Mouse (Mus musculus) heart, embryonic 10.5 days (tissue): ENCODE results near the gene Ltbp1. TPM values are rescaled to one million over a fixed set of nuclear protein-coding genes. Genes with fewer than 3 reads are reported as not detected.

Experiments used
- DNase-seq: peaks from one replicate; pipeline ENCODE4 v3.0.0-alpha.2; 2017; ENCODE audit warnings: low spot score
- H3K27ac ChIP-seq: fragments of 300-500 bp; sonication (generic); 2 replicates; pipeline ENCODE4 v1.5.1; 2016; ENCODE audit warnings: mild to moderate bottlenecking
- H3K27me3 ChIP-seq: fragments of 300-500 bp; sonication (generic); 2 replicates; pipeline ENCODE4 v1.6.1; 2016; ENCODE audit warnings: mild to moderate bottlenecking; ENCODE audit not compliant: poor library complexity, insufficient read depth, severe bottlenecking
- H3K36me3 ChIP-seq: fragments of 300-500 bp; sonication (generic); 2 replicates; pipeline ENCODE4 v1.6.1; 2016; ENCODE audit warnings: mild to moderate bottlenecking, moderate library complexity
- H3K4me1 ChIP-seq: fragments of 300-500 bp; sonication (generic); 2 replicates; pipeline ENCODE4 v1.6.1; 2016; ENCODE audit warnings: mild to moderate bottlenecking
- H3K4me3 ChIP-seq: fragments of 300-500 bp; sonication (generic); 2 replicates; pipeline ENCODE4 v1.5.1; 2016; ENCODE audit warnings: mild to moderate bottlenecking, moderate library complexity
- H3K9me3 ChIP-seq: fragments of 300-500 bp; sonication (generic); 2 replicates; pipeline ENCODE4 v1.6.1; 2016; ENCODE audit warnings: mild to moderate bottlenecking, moderate library complexity
- WGBS: fragments of 180-500 bp; shearing (Covaris S2); methylation state at CpG from one replicate; pipeline ENCODE4 v1.1.7; 2016; 5-methylcytosine and 5-hydroxymethylcytosine counted together
- polyA plus RNA-seq: library from polyadenylated mRNA; unstranded; fragments of >200 nt; fragmentation: Nextera tagmentation; extraction: Ambion mirVana; gene quantifications from 2 replicates; pipeline ENCODE4 v1.2.1, GENCODE M21; 2016

Gene Ltbp1
- polyA plus RNA-seq, 1 experiment from 2014 or later, result 29.7 TPM

- Histone ChIP-seq H3K36me3 (no peaks in the 10 kb centered on the region), H3K4me1 (no peaks in the 10 kb centered on the region), H3K27ac (no peak overlapping the region), H3K4me3 (no peak overlapping the region), H3K27me3 (no peaks in the 10 kb centered on the region), H3K9me3 (no peaks in the 10 kb centered on the region)
- no peak for DNase-seq
- 91% methylated on average over 7 of the region's 7 CpGs for WGBS
Measured at GRCm38 (mm10) chr17:75208164-75208698, 202.9 kb downstream of the Ltbp1 start.

- Histone ChIP-seq H3K36me3 (no peaks in the 10 kb centered on the region), H3K4me3 (no peak overlapping the region), H3K27ac (no peak overlapping the region), H3K9me3 (no peaks in the 10 kb centered on the region), H3K27me3 (no peaks in the 10 kb centered on the region), H3K4me1 (no peaks in the 10 kb centered on the region)
- no peak for DNase-seq
- 87% methylated on average over 4 of the region's 4 CpGs for WGBS
Measured at GRCm38 (mm10) chr17:75210526-75210925, 205.2 kb downstream of the Ltbp1 start.

DNA sequence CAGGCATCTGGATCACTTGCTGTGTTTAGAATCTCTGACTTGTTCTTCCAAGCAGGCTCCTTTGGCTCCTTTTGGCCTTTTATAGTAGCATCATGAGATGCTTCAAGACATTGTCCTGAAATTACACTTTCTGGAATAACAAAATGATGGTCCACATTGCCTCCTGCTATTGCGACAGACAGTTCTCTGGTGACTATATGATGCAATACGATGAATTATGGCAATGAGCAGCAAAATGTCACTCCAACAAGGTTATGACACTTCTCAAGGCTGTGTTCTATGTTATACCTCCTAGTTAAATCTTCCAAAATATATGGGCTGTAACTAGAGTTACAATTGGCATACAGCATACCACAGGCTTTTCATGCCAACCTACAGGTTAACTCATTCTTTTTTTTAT lies 211.0 kb downstream of the Ltbp1 start:
- Histone ChIP-seq H3K4me1 (no peaks in the 10 kb centered on the region), H3K27ac (no peak overlapping the region), H3K9me3 (no peaks in the 10 kb centered on the region), H3K36me3 (no peaks in the 10 kb centered on the region), H3K27me3 (no peaks in the 10 kb centered on the region), H3K4me3 (no peak overlapping the region)
- 91% methylated on average over 2 of the region's 2 CpGs for WGBS
- no peak for DNase-seq

DNA sequence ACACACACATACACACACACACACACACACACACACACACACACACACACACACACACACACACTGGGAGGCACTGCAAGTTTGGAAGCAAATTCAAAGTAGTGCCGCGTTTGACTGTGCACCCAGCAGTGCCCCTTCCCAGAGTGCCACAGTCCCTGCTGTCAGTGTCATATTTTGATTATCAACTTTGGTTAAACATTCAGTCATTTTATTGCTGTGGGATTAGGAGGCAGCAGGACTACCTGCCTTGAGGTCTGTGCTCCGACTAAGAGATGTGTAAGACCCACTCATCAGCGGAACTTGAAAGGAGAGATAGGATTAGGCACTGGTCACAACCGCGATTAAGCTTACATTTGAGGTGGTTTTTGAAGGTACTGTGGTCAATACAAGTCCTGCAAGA lies 213.3 kb downstream of the Ltbp1 start:
- 91% methylated on average over 6 of the region's 6 CpGs for WGBS
- Histone ChIP-seq H3K9me3 (no peaks in the 10 kb centered on the region), H3K27me3 (no peaks in the 10 kb centered on the region), H3K27ac (no peak overlapping the region), H3K4me3 (no peak overlapping the region), H3K36me3 (no peaks in the 10 kb centered on the region), H3K4me1 (no peaks in the 10 kb centered on the region)
- no peak for DNase-seq

- no peaks in the 10 kb centered on the region for H3K4me1 ChIP-seq
- H3K4me3 ChIP-seq, result no peak overlapping the region
- no peak for DNase-seq
- H3K9me3 ChIP-seq, result no peaks in the 10 kb centered on the region
- peaks cover 16% of the 10 kb centered on the region for H3K36me3 ChIP-seq
- H3K27me3 ChIP-seq, result no peaks in the 10 kb centered on the region
- WGBS, result 83% methylated on average over 3 of the region's 3 CpGs
- H3K27ac ChIP-seq, result no peak overlapping the region
Measured at GRCm38 (mm10) chr17:75228321-75228720, 223.0 kb downstream of the Ltbp1 start.

- H3K4me1 ChIP-seq, result no peaks in the 10 kb centered on the region
- H3K27ac ChIP-seq, result no peak overlapping the region
- WGBS, result 71% methylated on average over 2 of the region's 2 CpGs
- no peaks in the 10 kb centered on the region for H3K9me3 ChIP-seq
- DNase-seq, result no peak
- H3K27me3 ChIP-seq, result no peaks in the 10 kb centered on the region
- no peak overlapping the region for H3K4me3 ChIP-seq
- H3K36me3 ChIP-seq, result 0 out of 2 replicates have a peak, but pooled peaks cover 3% of the 10 kb centered on the region
Measured at GRCm38 (mm10) chr17:75233206-75233605, 227.8 kb downstream of the Ltbp1 start.

DNA sequence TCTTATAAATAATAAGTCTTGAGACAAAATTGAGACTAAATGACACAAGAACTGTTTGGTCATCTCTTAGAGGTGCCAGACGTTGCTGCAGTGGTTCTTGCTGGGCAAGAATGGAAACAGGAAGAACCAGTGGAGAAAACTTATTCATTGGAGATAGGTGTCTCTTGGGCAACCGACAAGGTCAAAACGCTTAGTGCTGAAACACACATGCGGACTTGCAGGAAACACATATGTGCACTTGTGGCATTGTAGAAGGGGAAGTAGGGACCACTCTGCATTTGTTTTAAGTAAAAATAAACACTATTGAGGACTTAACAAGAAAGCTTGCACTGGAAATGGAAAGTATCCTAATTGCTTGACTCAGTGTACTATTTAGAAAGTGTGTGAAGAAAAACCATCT lies 228.6 kb downstream of the Ltbp1 start:
- 84% methylated on average over 4 of the region's 4 CpGs for WGBS
- no peaks in the 10 kb centered on the region for H3K4me1 ChIP-seq
- no peak overlapping the region for H3K4me3 ChIP-seq
- no peaks in the 10 kb centered on the region for H3K27me3 ChIP-seq
- H3K36me3 ChIP-seq, result 0 out of 2 replicates have a peak, but pooled peaks cover 3% of the 10 kb centered on the region
- H3K27ac ChIP-seq, result no peak overlapping the region
- H3K9me3 ChIP-seq, result no peaks in the 10 kb centered on the region
- no peak for DNase-seq

GRCm38 (mm10) chr17:75235781-75236180 lies 230.4 kb downstream of the Ltbp1 start:
- DNase-seq, result no peak

DNA sequence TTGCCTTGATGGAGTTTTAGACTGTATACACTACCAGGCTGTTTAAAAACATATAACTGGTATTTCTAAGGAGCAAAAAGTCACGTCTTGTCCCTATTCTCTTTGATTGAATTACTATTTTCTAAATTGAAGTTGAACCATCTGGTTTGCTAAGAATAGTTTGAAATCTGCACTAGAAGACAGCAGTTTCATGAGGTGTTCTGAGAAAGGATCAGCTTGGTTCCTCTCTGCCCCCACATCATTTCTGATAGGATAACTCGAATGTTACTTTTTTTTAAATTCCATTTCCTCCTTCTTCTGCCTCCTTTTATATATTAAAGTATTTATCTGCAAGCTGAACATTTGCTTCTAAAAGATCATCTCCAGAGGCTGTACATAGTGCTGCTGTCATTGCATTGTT lies 231.2 kb downstream of the Ltbp1 start:
- Histone ChIP-seq H3K27ac (no peak overlapping the region), H3K36me3 (0 out of 2 replicates have a peak, but pooled peaks cover 3% of the 10 kb centered on the region), H3K4me1 (no peaks in the 10 kb centered on the region), H3K9me3 (no peaks in the 10 kb centered on the region), H3K27me3 (no peaks in the 10 kb centered on the region), H3K4me3 (no peak overlapping the region)
- DNase-seq, result no peak
- WGBS, result 89% methylated on average over 2 of the region's 2 CpGs

More at GRCm38 (mm10) chr17:75235781-75236180, 230.4 kb downstream of the Ltbp1 start:
- H3K36me3 ChIP-seq, result 0 out of 2 replicates have a peak, but pooled peaks cover 3% of the 10 kb centered on the region
- no peaks in the 10 kb centered on the region for H3K4me1 ChIP-seq
- no peak overlapping the region for H3K4me3 ChIP-seq
- H3K9me3 ChIP-seq, result no peaks in the 10 kb centered on the region
- no peaks in the 10 kb centered on the region for H3K27me3 ChIP-seq
- H3K27ac ChIP-seq, result no peak overlapping the region
- 87% methylated on average over 3 of the region's 3 CpGs for WGBS

GRCm38 (mm10) chr17:75237456-75237855 lies 232.1 kb downstream of the Ltbp1 start:
- WGBS, result 87% methylated on average over 3 of the region's 3 CpGs
- H3K36me3 ChIP-seq, result 0 out of 2 replicates have a peak, but pooled peaks cover 3% of the 10 kb centered on the region
- no peaks in the 10 kb centered on the region for H3K4me1 ChIP-seq
- no peaks in the 10 kb centered on the region for H3K27me3 ChIP-seq
- H3K4me3 ChIP-seq, result no peak overlapping the region
- no peaks in the 10 kb centered on the region for H3K9me3 ChIP-seq
- DNase-seq, result no peak
- H3K27ac ChIP-seq, result no peak overlapping the region

GRCm38 (mm10) chr17:75238655-75239054 lies 233.3 kb downstream of the Ltbp1 start:
- Histone ChIP-seq H3K27me3 (no peaks in the 10 kb centered on the region), H3K9me3 (no peaks in the 10 kb centered on the region), H3K4me1 (no peaks in the 10 kb centered on the region), H3K4me3 (no peak overlapping the region), H3K27ac (no peak overlapping the region), H3K36me3 (0 out of 2 replicates have a peak, but pooled peaks cover 8% of the 10 kb centered on the region)
- no peak for DNase-seq
- WGBS, result 91% methylated on average over 2 of the region's 2 CpGs

GRCm38 (mm10) chr17:75239545-75239944 lies 234.2 kb downstream of the Ltbp1 start:
- no peak for DNase-seq
- Histone ChIP-seq H3K4me1 (no peaks in the 10 kb centered on the region), H3K36me3 (0 out of 2 replicates have a peak, but pooled peaks cover 11% of the 10 kb centered on the region), H3K9me3 (no peaks in the 10 kb centered on the region), H3K27me3 (no peaks in the 10 kb centered on the region), H3K4me3 (no peak overlapping the region), H3K27ac (no peak overlapping the region)
- WGBS, result 88% methylated on average over 3 of the region's 3 CpGs

- H3K9me3 ChIP-seq, result no peaks in the 10 kb centered on the region
- 0 out of 2 replicates have a peak, but pooled peaks cover 12% of the 10 kb centered on the region for H3K36me3 ChIP-seq
- no peaks in the 10 kb centered on the region for H3K27me3 ChIP-seq
- H3K4me1 ChIP-seq, result no peaks in the 10 kb centered on the region
- H3K4me3 ChIP-seq, result no peak overlapping the region
- H3K27ac ChIP-seq, result no peak overlapping the region
- WGBS, result 85% methylated on average over 1 of the region's 1 CpGs
- no peak for DNase-seq
Measured at GRCm38 (mm10) chr17:75242086-75242485, 236.7 kb downstream of the Ltbp1 start.

- Histone ChIP-seq H3K9me3 (no peaks in the 10 kb centered on the region), H3K27ac (no peak overlapping the region), H3K36me3 (0 out of 2 replicates have a peak, but pooled peaks cover 12% of the 10 kb centered on the region), H3K4me1 (peaks cover 2% of the 10 kb centered on the region; the same call in 1 of the 2 replicates), H3K4me3 (no peak overlapping the region), H3K27me3 (no peaks in the 10 kb centered on the region)
- DNase-seq, result no peak
- 84% methylated on average over 1 of the region's 1 CpGs for WGBS
Measured at GRCm38 (mm10) chr17:75243221-75243620, 237.9 kb downstream of the Ltbp1 start.
